Mouse (Mus musculus): ENCODE results near the gene Rnf114.

DNA sequence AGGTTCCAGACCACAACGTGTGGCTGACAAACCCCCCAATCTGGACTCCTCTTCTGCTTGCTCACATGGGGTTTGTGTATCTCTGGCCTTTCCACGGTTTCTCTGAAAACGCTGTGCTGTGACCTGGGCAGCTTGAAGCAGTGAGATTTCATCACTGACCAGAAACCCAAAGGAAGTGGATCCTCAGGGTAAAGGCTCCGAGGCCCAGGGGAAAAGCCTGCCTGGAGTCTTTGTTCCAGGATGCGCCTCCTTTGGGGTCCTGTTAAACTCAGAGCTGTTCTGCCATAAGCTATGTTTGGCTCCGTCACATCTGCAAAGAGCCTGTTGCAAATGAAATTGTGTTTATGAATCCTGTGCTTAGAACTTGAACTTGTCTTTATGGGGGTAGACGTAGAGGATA lies 56.5 kb downstream of the Rnf114 start:
- TF ChIP-seq CTCF (IDR thresholded peaks at IDR 0.05; ENCODE audit: low read depth) (no peak), EP300 (IDR thresholded peaks at IDR 0.05; ENCODE audit: low read depth) (no peak)
